Mouse (Mus musculus) hindbrain, embryonic 16.5 days (tissue): ENCODE measurements around the gene Nelfe. TPM values are rescaled to one million over a fixed set of nuclear protein-coding genes. Genes with fewer than 3 reads are reported as not detected.
"Not testable (repeated sequence)": the region's sequence is repeated elsewhere in the genome, so short reads cannot be mapped to it uniquely, and the experiment has no call there.

Experiments
- ATAC-seq: fragments of 200-750 bp; cut with Nextera tagmentation; 2 replicates; pipeline ENCODE4 v1.8.0; 2017; ENCODE audit warnings: moderate TSS enrichment, moderate library complexity
- H3K27ac ChIP-seq: fragments of 300-500 bp; sonication (generic); 2 replicates; pipeline ENCODE4 v1.5.1; 2014; ENCODE audit warnings: low read depth, mild to moderate bottlenecking, control low read depth, low read length, moderate library complexity
- H3K27me3 ChIP-seq: fragments of 300-500 bp; sonication (generic); replicated peaks from 2 replicates; pipeline ENCODE4 v1.6.1; 2014; ENCODE audit warnings: low read length; ENCODE audit not compliant: control insufficient read depth, insufficient read depth
- H3K36me3 ChIP-seq: fragments of 300-500 bp; sonication (generic); 2 replicates; pipeline ENCODE4 v1.6.1; 2014; ENCODE audit warnings: mild to moderate bottlenecking, low read length, moderate library complexity, mixed read lengths; ENCODE audit not compliant: control insufficient read depth, insufficient read depth
- H3K4me1 ChIP-seq: fragments of 300-500 bp; sonication (generic); 2 replicates; pipeline ENCODE4 v1.6.1; 2014; ENCODE audit warnings: low read depth, low read length; ENCODE audit not compliant: control insufficient read depth, insufficient read depth
- H3K4me2 ChIP-seq: fragments of 300-500 bp; sonication (generic); 2 replicates; pipeline ENCODE4 v1.6.1; 2014; ENCODE audit warnings: mild to moderate bottlenecking, low read length, control low read depth, moderate library complexity
- H3K4me3 ChIP-seq: fragments of 300-500 bp; sonication (generic); 2 replicates; pipeline ENCODE4 v1.5.1; 2014; ENCODE audit warnings: mild to moderate bottlenecking, low read length, control low read depth, moderate library complexity
- H3K9ac ChIP-seq: fragments of 300-500 bp; sonication (generic); 2 replicates; pipeline ENCODE4 v1.6.1; 2014; ENCODE audit warnings: low read depth, mild to moderate bottlenecking, control low read depth, low read length, moderate library complexity
- H3K9me3 ChIP-seq: fragments of 300-500 bp; sonication (generic); 2 replicates; pipeline ENCODE4 v1.6.1; 2014; ENCODE audit warnings: mild to moderate bottlenecking, low read length, moderate library complexity; ENCODE audit not compliant: control insufficient read depth
- WGBS: fragments of 180-500 bp; shearing (Covaris S2); extraction: QIAGEN DNeasy Blood & Tissue Kit; methylation state at CpG from one replicate; pipeline ENCODE4 v1.1.7; 2014; 5-methylcytosine and 5-hydroxymethylcytosine counted together
- polyA plus RNA-seq: library from polyadenylated mRNA; unstranded; fragments of >200 nt; fragmentation: Nextera tagmentation; extraction: Ambion mirVana; gene quantifications from 2 replicates; pipeline ENCODE4 v1.2.1, GENCODE M21; 2015

Nelfe gene
- 78.9 and 83.3 TPM in 2 replicates for polyA plus RNA-seq

GRCm38 (mm10) chr17:34849722-34850516 lies at the start of gene Nelfe, which contains the start of gene Skiv2l:
Gene Nelfe (plus strand): TSS chr17:34850391.
Gene Skiv2l (minus strand): TSS chr17:34850210.
- Histone ChIP-seq H3K4me2 (peak within 1 kb of the TSS; percentile 94), H3K4me3 (peak within 1 kb of the TSS; percentile 85), H3K9ac (peak within 1 kb of the TSS; percentile 90), H3K27ac (peak within 1 kb of the TSS; percentile 62), H3K27me3 (no peaks in the 10 kb centered on the region), H3K4me1 (peaks cover 19% of the 10 kb centered on the region), H3K36me3 (peaks cover 45% of the 10 kb centered on the region), H3K9me3 (no peaks in the 10 kb centered on the region)
- peak; percentile 98 for ATAC-seq
- WGBS = under 1% methylated on average over 52 of the region's 65 CpGs

GRCm38 (mm10) chr17:34800781-34801305 lies 49.3 kb upstream of the Nelfe start:
- not testable (repeated sequence) for ATAC-seq, H3K27ac ChIP-seq, H3K4me2 ChIP-seq, H3K9me3 ChIP-seq, H3K4me1 ChIP-seq, H3K36me3 ChIP-seq, H3K4me3 ChIP-seq, H3K27me3 ChIP-seq, H3K9ac ChIP-seq
- WGBS = 93% methylated on average over 16 of the region's 16 CpGs

- H3K4me2 ChIP-seq, H3K27ac ChIP-seq, H3K9ac ChIP-seq, H3K9me3 ChIP-seq, ATAC-seq, H3K4me1 ChIP-seq, H3K4me3 ChIP-seq, H3K27me3 ChIP-seq, H3K36me3 ChIP-seq: not testable (repeated sequence)
- WGBS = 94% methylated on average over 5 of the region's 9 CpGs
These were observed 47.4 kb upstream of the Nelfe start for GRCm38 (mm10) chr17:34802756-34803155.

- not testable (repeated sequence) for H3K4me2 ChIP-seq, H3K27me3 ChIP-seq, H3K4me1 ChIP-seq, H3K27ac ChIP-seq, ATAC-seq, H3K4me3 ChIP-seq, H3K9ac ChIP-seq, H3K36me3 ChIP-seq, H3K9me3 ChIP-seq
- WGBS = 95% methylated on average over 6 of the region's 6 CpGs
These were observed 46.8 kb upstream of the Nelfe start for GRCm38 (mm10) chr17:34803367-34803766.

- H3K27ac ChIP-seq, H3K4me2 ChIP-seq, H3K36me3 ChIP-seq, ATAC-seq, H3K27me3 ChIP-seq, H3K4me3 ChIP-seq, H3K9me3 ChIP-seq, H3K4me1 ChIP-seq, H3K9ac ChIP-seq: not testable (repeated sequence)
- 80% methylated on average over 3 of the region's 6 CpGs for WGBS
These were observed 45.9 kb upstream of the Nelfe start, which contains the start of gene Cyp21a1 for GRCm38 (mm10) chr17:34804301-34804700. Gene Cyp21a1 (minus strand): TSS chr17:34804561.

- H3K9me3 ChIP-seq = peaks cover 2% of the 10 kb centered on the region; the same call in 1 of the 2 replicates
- no peaks in the 10 kb centered on the region for H3K36me3 ChIP-seq
- H3K9ac ChIP-seq = no peak overlapping the region
- no peaks in the 10 kb centered on the region for H3K4me1 ChIP-seq
- no peak overlapping the region for H3K27ac ChIP-seq
- no peaks in the 10 kb centered on the region for H3K27me3 ChIP-seq
- ATAC-seq = no peak
- no peak overlapping the region for H3K4me3 ChIP-seq
- H3K4me2 ChIP-seq = no peak overlapping the region
- WGBS = 81% methylated on average over 6 of the region's 6 CpGs
These were observed 45.2 kb upstream of the Nelfe start for GRCm38 (mm10) chr17:34804871-34805562.

GRCm38 (mm10) chr17:34807176-34807575 lies 43.0 kb upstream of the Nelfe start:
- H3K9ac ChIP-seq = no peak overlapping the region
- ATAC-seq = no peak
- H3K27ac ChIP-seq = no peak overlapping the region
- no peaks in the 10 kb centered on the region for H3K4me1 ChIP-seq
- WGBS = 74% methylated on average over 3 of the region's 3 CpGs
- no peaks in the 10 kb centered on the region for H3K27me3 ChIP-seq
- H3K9me3 ChIP-seq = peaks cover 2% of the 10 kb centered on the region; the same call in 1 of the 2 replicates
- H3K4me3 ChIP-seq = no peak overlapping the region
- no peaks in the 10 kb centered on the region for H3K36me3 ChIP-seq
- no peak overlapping the region for H3K4me2 ChIP-seq

GRCm38 (mm10) chr17:34808599-34809205 lies 41.5 kb upstream of the Nelfe start:
- no peaks in the 10 kb centered on the region for H3K4me1 ChIP-seq
- 82% methylated on average over 6 of the region's 6 CpGs for WGBS
- ATAC-seq = no peak

GRCm38 (mm10) chr17:34810411-34810810 lies 39.8 kb upstream of the Nelfe start:
- H3K4me2 ChIP-seq, H3K36me3 ChIP-seq, H3K9me3 ChIP-seq, ATAC-seq, H3K27ac ChIP-seq, H3K4me1 ChIP-seq, H3K9ac ChIP-seq, H3K27me3 ChIP-seq, H3K4me3 ChIP-seq: not testable (repeated sequence)
- WGBS = 86% methylated on average over 5 of the region's 5 CpGs

More at GRCm38 (mm10) chr17:34808599-34809205, 41.5 kb upstream of the Nelfe start:
- no peaks in the 10 kb centered on the region for H3K36me3 ChIP-seq
- H3K9ac ChIP-seq = no peak overlapping the region
- H3K9me3 ChIP-seq = peaks cover 2% of the 10 kb centered on the region; the same call in 1 of the 2 replicates
- no peak overlapping the region for H3K4me2 ChIP-seq
- H3K4me3 ChIP-seq = no peak overlapping the region
- no peak overlapping the region for H3K27ac ChIP-seq
- H3K27me3 ChIP-seq = no peaks in the 10 kb centered on the region
